Mouse (Mus musculus) ovary, adult 18-20 months (tissue): ENCODE data around the gene Hs3st6.

Experiments used
- DNase-seq: peaks from one replicate; pipeline ENCODE4 v3.0.0; 2022; ENCODE audit warnings: low spot score, mixed read lengths

The Hs3st6 gene

DNA sequence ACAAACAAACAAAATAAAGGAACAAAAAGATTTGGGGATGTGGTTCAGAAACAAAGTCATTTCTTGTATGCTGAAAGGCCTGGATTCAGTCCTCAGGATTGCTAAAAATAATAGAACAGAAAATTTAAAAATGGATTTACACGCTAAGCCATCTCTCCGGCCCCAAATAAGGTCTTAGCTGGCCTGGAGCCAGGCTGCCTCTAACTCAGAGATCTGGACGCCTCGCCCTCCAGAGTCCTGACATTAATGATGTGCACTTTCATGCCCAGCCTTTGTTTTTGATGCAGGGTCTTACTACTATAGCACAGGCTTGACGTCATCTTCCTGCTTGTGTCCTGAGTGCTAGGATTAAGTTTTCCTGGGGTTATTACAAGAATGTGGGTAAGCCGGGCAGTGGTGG, 23.7 kb upstream of the Hs3st6 start:
- no peak for DNase-seq

GRCm38 (mm10) chr17:24730787-24731186, 22.0 kb upstream of the Hs3st6 start:
- DNase-seq, result no peak

GRCm38 (mm10) chr17:24732233-24732935, 20.4 kb upstream of the Hs3st6 start:
- DNase-seq, result no peak

- DNase-seq, result no peak
Observed at GRCm38 (mm10) chr17:24733434-24734050, 19.2 kb upstream of the Hs3st6 start.

DNA sequence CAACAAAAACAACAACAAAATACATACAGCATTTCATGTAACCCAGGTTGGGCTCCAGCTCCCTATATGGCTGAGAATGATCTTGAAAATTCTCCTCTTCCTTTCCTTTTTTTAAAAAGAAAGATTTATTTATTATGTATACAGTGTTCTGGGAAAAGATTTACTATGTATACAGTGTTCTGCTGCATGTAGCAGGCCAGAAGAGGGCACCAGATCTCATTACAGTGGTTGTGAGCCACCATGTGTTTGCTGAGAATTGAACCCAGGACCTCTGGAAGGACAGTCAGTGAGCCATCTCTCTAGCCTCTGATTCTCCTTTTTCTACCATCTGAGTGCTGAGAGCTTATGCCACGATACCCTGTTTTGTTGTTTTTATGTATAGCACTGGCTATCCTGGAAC, 18.3 kb upstream of the Hs3st6 start:
- DNase-seq, result no peak

GRCm38 (mm10) chr17:24735446-24735845, 17.3 kb upstream of the Hs3st6 start:
- no peak for DNase-seq

DNA sequence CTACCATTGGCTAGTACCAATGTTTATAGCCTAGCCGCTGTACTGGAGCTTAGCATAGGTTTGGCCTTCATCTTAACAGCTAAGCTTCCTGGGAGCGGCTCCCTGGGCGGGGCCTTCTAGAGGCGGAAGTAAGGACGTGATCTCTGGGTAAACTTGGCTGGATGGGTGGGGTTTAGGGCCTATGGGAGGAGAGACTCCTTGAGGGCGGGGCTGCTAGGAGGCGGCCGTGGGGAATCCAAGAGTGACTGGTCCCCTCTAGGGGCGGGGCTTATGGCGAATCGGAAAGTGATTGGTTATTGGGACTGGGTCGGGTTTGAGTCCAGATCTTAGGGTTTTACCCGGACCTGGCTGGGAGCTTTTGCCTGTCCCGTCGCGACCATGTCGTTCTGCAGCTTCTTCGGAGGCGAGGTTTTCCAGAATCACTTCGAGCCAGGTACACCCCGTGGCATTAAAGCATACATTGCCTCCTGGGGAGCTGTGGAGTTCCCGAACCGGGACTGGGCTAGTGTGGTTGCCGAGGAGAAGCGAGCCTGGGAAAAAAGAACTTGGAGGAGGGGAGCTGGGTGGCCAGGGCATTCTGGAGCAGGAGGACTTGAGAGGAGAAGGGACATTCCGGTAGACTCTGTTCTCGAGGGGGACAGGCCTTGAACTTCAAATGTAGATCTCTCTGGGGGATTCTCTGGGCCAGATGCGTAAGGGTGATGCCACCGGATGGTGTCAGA, 16.3 kb upstream of the Hs3st6 start, which contains the start of gene Msrb1:
TSS of gene Msrb1 (plus strand) at position 313 of the 722 bp plus-strand sequence.
- peak; percentile 98 for DNase-seq

- no peak for DNase-seq
Observed at GRCm38 (mm10) chr17:24737135-24737810, 15.5 kb upstream of the Hs3st6 start.

- DNase-seq, result no peak
Observed at GRCm38 (mm10) chr17:24738238-24738637, 14.6 kb upstream of the Hs3st6 start.

GRCm38 (mm10) chr17:24739926-24740325, 12.9 kb upstream of the Hs3st6 start:
- DNase-seq, result no peak

DNA sequence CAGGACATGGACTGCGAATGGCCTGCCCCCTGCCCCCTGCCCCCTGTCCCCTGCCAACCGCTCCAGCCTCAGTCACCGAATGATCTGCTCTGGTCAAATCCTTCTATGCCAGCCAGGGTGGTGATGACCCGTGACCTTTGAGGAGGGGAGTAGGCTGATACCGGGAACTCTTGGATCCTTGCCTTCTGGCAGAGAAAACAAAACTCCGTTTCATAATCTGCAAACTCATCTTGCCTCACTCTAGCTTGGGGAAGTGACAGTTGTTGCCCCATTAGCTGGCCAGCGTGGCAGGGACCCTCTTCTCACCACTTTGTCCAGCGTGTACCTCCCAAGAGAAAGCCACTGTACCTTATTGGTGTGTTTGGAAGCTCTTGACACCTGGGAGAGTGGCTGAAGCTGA, 10.5 kb upstream of the Hs3st6 start:
- no peak for DNase-seq

GRCm38 (mm10) chr17:24743896-24744295, 8.9 kb upstream of the Hs3st6 start:
- no peak for DNase-seq

- no peak for DNase-seq
Observed at GRCm38 (mm10) chr17:24744381-24744780, 8.4 kb upstream of the Hs3st6 start.

DNA sequence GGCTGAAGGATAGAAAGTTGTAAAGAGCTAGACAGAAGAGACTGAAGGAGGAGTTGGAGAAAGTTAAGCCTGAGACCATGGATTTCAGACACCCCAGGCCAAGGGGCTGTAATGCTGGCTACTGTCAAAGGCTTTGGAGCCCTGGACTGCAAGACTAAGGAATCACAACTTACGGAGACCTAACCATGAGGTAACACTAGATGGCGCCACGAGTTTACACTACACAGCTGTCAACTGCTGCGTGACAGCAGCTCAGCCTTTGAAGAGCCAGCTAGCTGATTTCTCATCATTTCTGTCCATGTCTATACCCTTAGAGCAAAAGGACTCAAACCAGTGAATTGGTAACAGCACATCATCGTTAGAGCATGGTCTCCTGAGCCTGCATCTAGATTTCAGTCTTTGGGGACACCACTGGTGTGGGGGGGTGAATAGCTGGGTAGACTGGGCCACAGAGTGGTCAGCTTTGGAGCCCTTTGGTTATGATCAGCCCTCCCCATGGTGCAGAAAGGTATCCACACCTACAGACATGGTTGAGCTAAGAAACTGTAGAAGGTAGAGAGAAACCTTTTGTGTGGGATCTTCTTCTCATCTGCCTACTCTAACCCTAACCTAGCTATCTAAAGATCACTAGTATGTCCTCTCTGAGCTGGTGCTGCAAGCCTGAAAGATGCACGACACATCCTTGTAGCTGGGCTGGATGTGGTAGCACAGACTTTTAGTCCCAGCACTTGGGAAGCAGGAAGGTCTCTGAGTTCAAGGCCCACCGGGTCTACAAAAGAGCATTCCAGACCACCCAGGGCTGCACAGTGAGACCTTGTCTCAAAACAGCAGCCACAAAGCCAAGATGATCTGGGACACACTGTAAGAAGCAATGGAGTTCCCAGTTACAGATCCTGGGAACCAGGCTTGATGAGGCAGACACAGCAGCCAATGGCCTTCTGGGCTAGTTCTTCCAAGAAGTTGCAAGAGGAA, 7.0 kb upstream of the Hs3st6 start:
- DNase-seq, result peak; percentile 40

DNA sequence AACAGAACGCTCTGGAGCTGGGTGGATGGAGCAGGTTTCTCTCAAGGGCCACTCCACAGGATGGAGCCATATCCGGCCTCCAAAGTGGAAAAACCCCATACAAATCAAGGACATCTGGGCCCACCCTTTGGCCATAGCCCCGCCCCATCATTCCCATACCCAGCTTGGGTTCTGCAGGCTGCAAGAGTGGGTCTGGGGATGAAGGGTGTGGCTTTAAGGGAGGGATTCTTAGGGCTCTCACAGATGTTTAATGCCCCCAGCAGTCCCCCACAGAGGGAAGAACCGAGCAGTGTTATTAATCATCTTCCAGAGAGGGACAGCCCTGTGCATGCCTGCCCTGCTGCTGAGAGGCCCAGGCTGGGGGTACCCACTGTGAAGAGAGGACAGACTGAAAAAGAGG, 5.8 kb upstream of the Hs3st6 start:
- DNase-seq, result no peak

- no peak for DNase-seq
Observed at GRCm38 (mm10) chr17:24751528-24751927, 1.3 kb upstream of the Hs3st6 start.

GRCm38 (mm10) chr17:24757394-24757793, 4.6 kb downstream of the Hs3st6 start:
- DNase-seq, result no peak

- no peak for DNase-seq
Observed at GRCm38 (mm10) chr17:24761121-24761520, 8.3 kb downstream of the Hs3st6 start.

GRCm38 (mm10) chr17:24765016-24765905, 12.5 kb downstream of the Hs3st6 start:
- no peak for DNase-seq

- DNase-seq, result no peak
Observed at GRCm38 (mm10) chr17:24766266-24766875, 13.6 kb downstream of the Hs3st6 start.
